Mouse (Mus musculus): Measurements from ENCODE around the gene Adra2b. TPM values are rescaled to one million over a fixed set of nuclear protein-coding genes. Genes with fewer than 3 reads are reported as not detected.

Gene Adra2b
- total RNA-seq, 2 experiments from 2014 or later = 0.80 to 1.2 TPM

DNA sequence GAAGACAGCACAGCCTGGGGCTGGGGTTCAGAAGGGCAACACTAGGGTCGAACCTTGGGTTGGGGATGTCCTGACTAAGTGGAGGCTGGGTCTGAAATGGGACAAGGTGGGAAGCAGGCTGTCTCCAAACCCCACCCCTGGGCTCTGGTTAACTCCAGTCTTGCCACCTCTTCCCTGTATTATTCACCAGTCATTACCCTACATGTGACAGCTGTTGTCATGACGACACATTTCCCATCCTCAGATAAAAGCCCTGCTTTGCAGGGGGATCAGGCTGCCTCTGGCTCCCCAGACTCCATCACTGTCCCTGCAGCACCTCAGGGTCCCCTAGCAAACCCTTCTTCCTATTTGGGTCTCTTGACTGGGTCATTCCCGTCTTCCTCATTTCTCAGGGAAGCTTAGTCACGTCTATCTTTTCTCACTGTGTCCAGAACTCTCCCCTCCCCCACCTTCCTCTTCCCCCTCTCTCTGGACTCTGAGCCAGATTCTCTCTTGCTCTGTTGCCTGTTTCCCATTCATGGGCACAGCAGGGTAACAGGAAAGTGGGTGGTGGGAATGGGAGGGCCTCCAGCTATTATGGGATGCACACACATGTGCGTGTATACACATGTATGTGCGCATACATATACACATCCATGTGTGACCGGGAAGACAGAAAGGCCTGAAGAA is 15.1 kb downstream of the Adra2b start:
- no peak for DNase-seq

DNA sequence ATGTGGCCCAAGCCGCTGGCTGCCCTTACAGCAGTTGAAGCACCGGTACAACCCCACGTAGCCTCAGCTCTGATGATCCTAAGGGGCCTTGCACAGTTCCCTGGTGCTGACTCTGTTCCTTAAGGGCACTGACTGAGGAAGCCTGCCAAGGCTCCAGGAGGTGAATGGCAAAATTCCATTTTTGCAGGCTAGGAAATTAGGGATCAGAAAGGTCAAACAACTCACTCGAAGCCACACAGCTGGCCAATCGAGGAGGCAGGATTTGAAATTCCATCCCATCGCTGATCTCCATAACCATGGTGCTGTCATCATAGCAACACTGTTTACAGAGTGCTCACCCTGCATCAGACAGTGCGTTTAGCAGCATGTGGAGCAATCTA is 15.6 kb downstream of the Adra2b start:
- intact Hi-C loops (cut with DNase I) = no loop called here

More for the DNA sequence above, 15.1 kb downstream of the Adra2b start:
- intact Hi-C loops (cut with DNase I) = no loop called here

DNA sequence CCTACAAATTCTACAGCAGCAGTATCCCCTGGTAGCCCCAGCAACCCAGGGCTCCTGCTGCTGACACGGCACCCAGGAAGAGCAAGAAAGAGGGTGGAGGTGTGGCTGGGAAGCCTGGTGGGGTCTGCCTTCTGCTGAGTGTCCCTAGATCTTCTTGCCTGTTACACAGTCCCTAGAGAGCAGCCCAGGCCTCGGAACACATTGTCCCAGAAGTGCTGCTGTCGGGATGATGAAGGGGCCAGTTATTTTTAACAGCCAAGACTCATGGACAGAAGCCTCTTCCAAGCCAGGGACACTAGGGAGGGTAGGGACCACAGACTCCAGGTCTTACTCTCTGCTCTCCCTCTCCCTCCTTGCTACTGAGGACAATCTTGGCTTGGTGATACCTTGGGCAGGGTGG is 16.2 kb downstream of the Adra2b start:
- intact Hi-C loops (cut with DNase I) = no loop called here
- no peak for DNase-seq

More for the DNA sequence above, 15.6 kb downstream of the Adra2b start:
- no peak for DNase-seq

DNA sequence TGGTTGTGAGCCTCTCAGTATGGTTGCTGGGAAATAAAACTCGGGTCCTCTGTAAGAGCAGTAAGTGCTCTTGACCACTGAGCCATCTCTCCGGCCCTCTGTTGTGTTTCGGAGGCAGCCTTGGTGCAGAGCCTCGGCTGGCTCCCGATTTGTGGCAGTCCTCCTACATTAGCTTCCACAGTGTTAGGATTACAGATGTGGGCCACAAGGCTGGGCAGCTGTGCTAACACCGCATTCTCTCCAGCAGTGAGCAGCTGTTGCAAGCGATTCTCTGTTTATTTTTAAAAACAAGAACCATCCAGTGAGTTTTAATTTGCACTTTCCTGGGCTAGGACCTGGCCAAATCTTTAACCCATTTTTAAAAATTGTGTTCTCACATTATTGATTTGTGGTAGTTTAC is 20.9 kb downstream of the Adra2b start:
- DNase-seq = no peak
- intact Hi-C loops (cut with DNase I) = no loop called here

DNA sequence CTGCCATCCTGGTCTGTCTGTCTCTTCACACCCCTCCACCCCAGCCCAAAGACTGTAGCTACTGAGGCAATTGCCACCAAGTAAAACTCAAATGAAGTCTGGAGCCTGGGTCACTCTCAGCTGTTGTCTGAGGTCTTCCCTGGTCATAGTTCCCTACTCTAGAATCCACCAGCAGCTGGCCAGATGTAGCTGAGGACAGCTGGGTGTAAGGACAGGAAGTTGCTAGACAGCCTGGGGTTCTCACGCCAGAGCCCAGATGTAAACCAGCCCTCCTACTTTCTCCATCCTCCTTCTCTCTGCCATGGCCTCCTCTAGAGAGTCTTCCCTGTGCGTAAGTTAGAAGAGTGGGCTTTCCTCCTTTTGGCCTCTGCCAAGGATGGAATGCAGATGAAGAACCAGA is 24.5 kb downstream of the Adra2b start:
- intact Hi-C loops (cut with DNase I) = no loop called here
- DNase-seq = no peak

DNA sequence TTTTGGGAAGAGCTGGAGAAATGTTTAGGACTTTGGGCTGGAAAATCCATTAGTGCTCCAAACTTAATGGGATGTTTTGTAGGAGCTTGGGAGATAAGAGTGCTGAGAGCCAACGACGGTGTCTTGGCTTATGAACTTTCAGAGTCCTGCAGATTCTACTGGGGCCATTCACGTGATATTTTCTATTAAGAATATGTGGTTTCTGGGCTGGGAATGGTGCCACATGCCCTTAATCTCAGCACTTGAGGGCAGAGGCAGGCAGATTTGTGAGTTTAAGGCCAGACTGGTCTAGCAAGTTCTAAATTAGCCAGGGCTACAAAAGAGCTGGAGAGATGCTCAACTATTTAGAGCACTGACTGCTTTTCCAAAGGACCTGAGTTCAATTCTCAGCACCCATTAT is 27.3 kb downstream of the Adra2b start:
- intact Hi-C loops (cut with DNase I) = no loop called here

DNA sequence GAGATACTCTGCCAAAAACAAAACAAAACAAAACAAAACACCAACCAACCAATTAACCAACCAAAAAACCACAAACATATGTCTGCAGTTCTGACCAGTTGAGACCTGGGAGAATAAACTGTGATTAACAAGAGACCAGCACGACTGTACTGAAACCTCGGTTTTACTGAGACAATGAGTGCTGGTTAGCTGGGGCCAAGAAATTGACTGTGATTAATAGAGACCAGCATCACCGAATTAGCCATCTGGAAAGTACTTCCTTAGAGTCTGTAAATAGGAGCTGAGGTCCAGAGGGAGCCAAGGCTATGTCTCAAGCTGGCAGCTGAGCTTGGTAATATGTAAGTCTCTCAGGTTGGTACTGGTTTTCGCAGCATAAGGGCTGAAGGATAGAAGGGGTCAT is 27.8 kb downstream of the Adra2b start:
- intact Hi-C loops (cut with DNase I) = no loop called here
- no peak for DNase-seq

More for the DNA sequence above, 27.3 kb downstream of the Adra2b start:
- DNase-seq = no peak

DNA sequence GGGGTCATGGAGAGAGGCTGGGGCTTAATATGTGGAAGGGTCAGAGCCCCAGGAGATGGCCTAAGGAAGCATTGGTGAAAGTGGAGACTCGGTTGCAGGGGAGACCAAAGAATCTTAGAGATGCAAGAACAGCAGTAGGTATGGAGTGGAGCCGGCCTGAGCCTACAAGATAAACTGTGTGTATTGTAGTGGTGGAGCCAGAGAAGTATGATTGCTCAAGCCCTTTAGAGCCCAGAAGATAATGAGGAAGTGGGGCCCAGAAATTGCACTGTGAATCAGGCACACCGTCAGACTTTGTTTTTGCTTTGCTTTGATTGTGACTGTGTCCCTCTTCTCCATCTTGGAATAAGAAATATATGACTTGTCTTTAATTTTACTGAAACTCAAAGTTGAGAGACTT is 28.3 kb downstream of the Adra2b start:
- DNase-seq = no peak
- intact Hi-C loops (cut with DNase I) = no loop called here

DNA sequence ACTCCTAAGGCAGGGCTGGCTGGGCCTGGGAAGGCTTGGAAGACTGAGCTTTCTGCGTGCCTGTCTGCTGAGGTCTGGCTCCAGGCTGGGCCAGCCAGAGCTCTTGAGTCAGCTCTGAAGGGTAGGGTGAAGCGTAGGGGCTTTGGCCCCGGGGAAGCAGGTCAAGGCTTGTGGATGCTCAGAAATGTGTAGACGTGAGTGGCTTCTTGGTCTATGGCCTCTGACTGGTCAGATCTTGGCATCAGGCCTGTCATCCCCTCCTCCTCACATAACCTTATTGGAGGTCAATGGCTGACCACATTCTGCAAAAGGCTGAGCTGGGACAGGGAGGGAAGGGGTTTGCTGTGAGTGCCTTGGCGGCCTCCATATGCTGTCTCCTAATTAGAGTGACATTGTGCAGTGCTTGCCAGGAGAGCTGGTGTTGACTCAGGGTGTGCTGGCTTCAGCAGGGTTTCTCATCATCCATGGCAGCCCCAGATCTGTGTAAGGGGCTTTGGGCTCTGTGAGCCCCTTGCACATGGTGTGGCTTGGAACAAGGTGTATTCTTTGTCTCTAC is 31.7 kb downstream of the Adra2b start:
- intact Hi-C loops (cut with DNase I) = no loop called here
- no peak for DNase-seq

DNA sequence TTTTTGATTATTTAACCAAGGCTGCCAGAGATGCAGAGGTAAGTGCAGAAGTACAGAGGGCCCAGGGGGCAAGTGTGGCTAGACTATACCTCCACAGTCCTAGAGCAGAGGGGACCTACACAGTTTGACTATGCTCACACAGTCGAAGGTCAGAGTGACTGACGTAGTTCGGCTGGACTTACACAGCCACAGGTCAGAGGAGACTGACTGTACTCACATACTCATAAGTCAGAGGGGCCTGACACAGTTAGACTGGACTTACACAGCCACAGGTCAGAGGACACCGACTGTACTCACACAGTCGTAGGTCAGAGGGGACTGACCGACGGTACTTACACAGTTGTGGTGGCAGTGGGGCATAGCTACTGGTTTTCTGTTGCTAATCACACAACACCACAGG is 35.7 kb downstream of the Adra2b start:
- intact Hi-C loops (cut with DNase I) = no loop called here
- DNase-seq = no peak

DNA sequence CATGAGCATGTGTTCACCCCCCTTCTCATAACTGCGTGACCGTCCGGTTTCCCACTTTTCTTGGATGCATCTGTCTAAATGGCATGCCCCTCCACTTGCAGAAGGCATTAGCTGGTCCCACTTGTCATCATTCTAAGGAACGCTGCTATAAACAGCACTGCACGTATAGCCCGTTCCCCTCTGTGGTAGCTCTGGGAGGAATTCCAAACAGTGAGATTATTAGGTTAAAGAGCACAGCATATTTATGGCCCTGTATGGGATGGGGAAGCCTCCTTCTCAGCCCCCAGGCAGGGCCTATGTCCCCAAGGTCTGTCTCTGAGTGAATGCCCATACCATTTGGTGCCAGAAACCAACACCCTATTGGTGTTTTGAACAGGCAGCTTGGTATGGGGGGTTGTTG is 48.1 kb downstream of the Adra2b start:
- intact Hi-C loops (cut with DNase I) = no loop called here
- no peak for DNase-seq

DNA sequence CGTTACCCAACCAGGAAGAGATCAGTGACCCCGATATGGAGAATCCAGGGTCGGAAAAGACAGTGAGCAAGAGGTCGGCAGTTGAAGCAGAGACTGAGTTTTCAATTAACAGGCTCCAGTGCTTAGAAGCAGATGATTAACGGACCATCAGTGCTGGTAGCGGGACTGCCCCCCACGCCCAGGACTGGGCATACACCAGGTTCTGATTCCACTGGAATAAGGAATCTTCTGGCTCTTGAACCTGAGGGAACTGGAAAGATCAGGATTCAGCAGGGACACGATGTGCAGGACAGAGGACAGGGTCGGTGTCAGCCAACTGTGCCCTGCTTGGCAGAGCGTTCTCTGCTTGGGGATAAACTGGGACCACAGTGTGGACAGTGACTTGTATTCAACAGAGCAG is 52.8 kb downstream of the Adra2b start:
- intact Hi-C loops (cut with DNase I) = no loop called here
- no peak for DNase-seq

DNA sequence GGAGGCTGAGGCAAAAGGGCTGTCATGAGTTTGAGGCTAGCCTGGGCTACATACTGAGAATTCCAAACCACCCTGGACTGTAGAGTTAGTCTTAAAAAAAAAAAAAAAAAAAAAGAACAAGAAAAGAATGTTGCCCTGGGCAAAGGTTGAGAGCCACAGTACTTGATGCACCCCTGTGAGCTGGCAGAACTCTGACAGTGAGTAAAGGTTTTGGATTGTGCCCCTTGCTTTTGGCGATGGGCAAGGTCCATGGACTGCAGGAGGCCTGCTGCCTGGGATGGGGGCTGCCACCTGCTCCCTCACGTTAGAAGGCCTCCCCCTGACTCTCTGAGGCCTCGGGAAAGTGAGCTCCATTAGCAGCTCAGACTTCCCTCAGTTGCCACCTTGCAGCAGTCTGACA is 53.7 kb downstream of the Adra2b start:
- intact Hi-C loops (cut with DNase I) = no loop called here
- no peak for DNase-seq

Other genes with a start within 250 kb of the Adra2b start
- 1 to 10 TPM; 1.9 to 2.0 TPM for gene Ncaph, start 229.3 kb upstream of the Adra2b start, total RNA-seq (2021)
- 10 to 100 TPM; 12.0 to 15.8 TPM for gene Itpripl1, start 219.8 kb upstream of the Adra2b start, total RNA-seq (2021)
- under 1 TPM; 0.17 to 0.38 TPM for gene 1810024B03Rik, start 154.9 kb upstream of the Adra2b start, total RNA-seq (2021)
- gene Snrnp200, start 154.8 kb upstream of the Adra2b start, total RNA-seq (2021) = 10 to 100 TPM; 64.8 to 71.2 TPM
- 10 to 100 TPM; 60.5 to 63.5 TPM for gene Ciao1, start 115.4 kb upstream of the Adra2b start, total RNA-seq (2021)
- 10 to 100 TPM; 27.9 to 28.3 TPM for gene Tmem127, start 115.3 kb upstream of the Adra2b start, total RNA-seq (2021)
- gene Stard7, start 93.0 kb upstream of the Adra2b start, total RNA-seq (2021) = 100 to 1,000 TPM; 157 to 170 TPM
- under 1 TPM; 0.36 to 0.38 TPM for gene Dusp2, start 27.0 kb upstream of the Adra2b start, total RNA-seq (2021)
- not detected for gene Astl, start 24.6 kb upstream of the Adra2b start, total RNA-seq (2021)
- not detected for gene Gpat2, start 62.0 kb downstream of the Adra2b start, total RNA-seq (2021)
- gene Fahd2a, start 81.4 kb downstream of the Adra2b start, total RNA-seq (2021) = 10 to 100 TPM; 34.1 to 44.3 TPM
- 1 to 10 TPM in 1 of 2 experiments, under 1 TPM in 1; 0.94 to 1.9 TPM for gene Kcnip3, start 158.9 kb downstream of the Adra2b start, total RNA-seq (2021)
- gene Prom2, start 178.3 kb downstream of the Adra2b start, total RNA-seq (2021) = under 1 TPM in 1 of 2 experiments, not detected in 1; 0.81 TPM
- 1 to 10 TPM; 1.3 to 1.6 TPM for gene Zfp661, start 223.9 kb downstream of the Adra2b start, total RNA-seq (2021)
- 10 to 100 TPM; 95.9 to 98.5 TPM for gene Mrps5, start 224.0 kb downstream of the Adra2b start, total RNA-seq (2021)